Mouse (Mus musculus) ES-E14 (cell line): ENCODE data around the gene Ankle1. TPM values are rescaled to one million over a fixed set of nuclear protein-coding genes. Genes with fewer than 3 reads are reported as not detected.

Source experiments
- DNase-seq: peaks from one replicate; pipeline ENCODE4 v3.0.0-alpha.2; 2013; ENCODE audit warnings: low read depth, low spot score
- H3K27ac ChIP-seq: 2 replicates; pipeline ENCODE4 v1.5.1; 2012; ENCODE audit warnings: low read depth, mild to moderate bottlenecking, low read length, moderate library complexity, mixed read lengths; ENCODE audit not compliant: poor library complexity, insufficient read depth, severe bottlenecking
- H3K36me3 ChIP-seq: 2 replicates; pipeline ENCODE4 v1.6.1; 2012; ENCODE audit warnings: mild to moderate bottlenecking, low read length, moderate library complexity, mixed read lengths; ENCODE audit not compliant: control insufficient read depth, poor library complexity, insufficient read depth, severe bottlenecking
- H3K4me1 ChIP-seq, 2 experiments: fragments of 150-350 bp in 1 of 2; sonication (generic) in 1 of 2; 2 replicates each; pipeline ENCODE4 v1.6.1; 2012; ENCODE audit warnings: low read length in 2 of 2, mild to moderate bottlenecking in 1 of 2, mixed read lengths in 1 of 2; ENCODE audit not compliant: control insufficient read depth in 2 of 2, insufficient read depth in 2 of 2, poor library complexity in 1 of 2
- H3K4me3 ChIP-seq, 2 experiments: fragments of 150-350 bp in 1 of 2; sonication (generic) in 1 of 2; 2 replicates each; pipeline ENCODE4 v1.5.1; 2012; ENCODE audit warnings: low read length in 2 of 2, low read depth in 1 of 2, mild to moderate bottlenecking in 1 of 2, mixed read lengths in 1 of 2; ENCODE audit not compliant: insufficient read depth in 1 of 2, poor library complexity in 1 of 2, severe bottlenecking in 1 of 2
- H3K9ac ChIP-seq: 2 replicates; pipeline ENCODE4 v1.6.1; 2012; ENCODE audit warnings: low read depth, mild to moderate bottlenecking, low read length, mixed read lengths; ENCODE audit not compliant: poor library complexity, insufficient read depth, severe bottlenecking
- H3K9me3 ChIP-seq: fragments of 150-350 bp; sonication (generic); 2 replicates; pipeline ENCODE4 v1.6.1; 2012; ENCODE audit warnings: low read depth, mild to moderate bottlenecking, low read length; ENCODE audit not compliant: control insufficient read depth, insufficient read depth
- CHD2 ChIP-seq: IDR thresholded peaks from 2 replicates; pipeline ENCODE4 v1.6.1; 2014; ENCODE audit warnings: mild to moderate bottlenecking, low read depth, low read length, inconsistent platforms
- HCFC1 ChIP-seq: IDR thresholded peaks from 2 replicates; pipeline ENCODE4 v1.6.1; 2012; ENCODE audit warnings: low read length, inconsistent platforms, borderline replicate concordance; ENCODE audit not compliant: insufficient read depth
- MAFK ChIP-seq: IDR thresholded peaks from 2 replicates; pipeline ENCODE4 v1.6.1; 2014; ENCODE audit warnings: mild to moderate bottlenecking, low read depth, low read length, inconsistent platforms; ENCODE audit not compliant: insufficient read depth
- ZC3H11A ChIP-seq: IDR thresholded peaks from 2 replicates; pipeline ENCODE4 v1.6.1; 2012; ENCODE audit warnings: low read depth, mild to moderate bottlenecking, inconsistent platforms, low read length, borderline replicate concordance
- ZNF384 ChIP-seq: IDR thresholded peaks from 2 replicates; pipeline ENCODE4 v1.6.1; 2012; ENCODE audit warnings: low read depth, low read length, inconsistent platforms
- in situ Hi-C, 2 experiments: fragments of 600-800 bp; cut with MboI; formaldehyde crosslinking; loops; one replicate each; pipeline ENCODE4 v1.15.1; 2025; ENCODE audit warnings: low sequenced_read_pairs in 2 of 2, inconsistent platforms in 1 of 2; ENCODE audit not compliant: unreplicated experiment in 2 of 2
- total RNA-seq: library from RNA; depleted of rRNA; stranded (reverse); fragments of 300-350 nt; gene quantifications from 2 replicates; pipeline ENCODE4 v1.2.3, GENCODE M21; 2012

Gene Ankle1
- total RNA-seq, 1 experiment: 28.9 TPM

DNA sequence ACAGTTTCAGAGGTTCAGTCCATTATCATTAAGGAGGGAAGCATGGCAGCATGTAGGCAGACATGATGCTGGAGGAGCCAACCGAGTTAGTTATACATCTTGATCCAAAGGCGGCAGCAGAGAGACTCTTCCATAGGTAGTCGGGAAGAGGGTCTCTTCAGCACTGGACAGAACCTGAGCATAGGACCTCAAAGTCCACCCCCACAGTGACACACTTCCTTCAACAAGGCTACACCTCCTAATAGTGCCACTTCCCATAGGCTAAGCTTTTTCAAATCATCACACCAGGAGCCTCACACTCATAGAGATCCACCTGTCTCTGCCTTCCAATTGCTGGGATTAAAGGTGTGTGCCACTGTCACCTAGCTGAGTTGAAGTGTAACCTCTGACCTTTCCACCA is 31.2 kb downstream of the Ankle1 start:
- H3K9ac ChIP-seq: no peak overlapping the region
- DNase-seq: no peak
- H3K4me1 ChIP-seq: no peaks in the 10 kb centered on the region
- no peak for TF ChIP-seq ZNF384
- no peak overlapping the region for H3K27ac ChIP-seq
- H3K4me3 ChIP-seq: no peak overlapping the region
- no peaks in the 10 kb centered on the region for H3K9me3 ChIP-seq
- no peaks in the 10 kb centered on the region for H3K36me3 ChIP-seq
- in situ Hi-C loops: no loop called here

DNA sequence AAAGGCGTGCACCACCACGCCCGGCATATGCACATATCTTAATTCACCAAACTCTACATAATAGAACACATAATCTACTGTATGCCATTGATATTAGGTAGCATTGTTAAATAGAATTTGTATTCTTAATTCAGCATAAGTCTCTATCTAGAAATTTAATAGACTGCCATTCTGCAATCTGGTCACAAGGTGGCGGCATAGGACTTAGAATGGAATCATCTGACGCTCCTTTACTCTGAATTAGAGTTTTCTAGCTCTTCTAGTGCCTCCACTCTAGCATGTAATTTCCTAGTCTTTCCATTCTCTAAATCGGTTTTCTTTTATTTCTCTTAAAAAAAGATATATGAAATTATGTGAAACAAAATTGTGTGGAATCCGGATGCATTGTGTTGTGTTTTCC is 35.6 kb downstream of the Ankle1 start:
- Histone ChIP-seq H3K4me1 (no peaks in the 10 kb centered on the region), H3K9me3 (no peaks in the 10 kb centered on the region), H3K9ac (no peak overlapping the region), H3K27ac (no peak overlapping the region), H3K4me3 (no peak overlapping the region), H3K36me3 (no peaks in the 10 kb centered on the region)
- in situ Hi-C loops: loop anchor here in 1 of 2 experiments (5.0 kb wide), 1 partner anchor 71 kb away; the partner anchor contains the start of gene Plvap
- DNase-seq: no peak
- TF ChIP-seq HCFC1 (no peak), ZC3H11A (peak; percentile 93), CHD2 (no peak), ZNF384 (no peak)

GRCm38 (mm10) chr8:71445096-71445495 is 39.3 kb downstream of the Ankle1 start:
- TF ChIP-seq ZC3H11A (no peak), HCFC1 (no peak), ZNF384 (no peak), CHD2 (no peak), MAFK (no peak)
- Histone ChIP-seq H3K4me1 (no peaks in the 10 kb centered on the region), H3K4me3 (no peak overlapping the region), H3K36me3 (no peaks in the 10 kb centered on the region), H3K27ac (no peak overlapping the region), H3K9me3 (no peaks in the 10 kb centered on the region), H3K9ac (no peak overlapping the region)
- in situ Hi-C loops: no loop called here
- DNase-seq: no peak

DNA sequence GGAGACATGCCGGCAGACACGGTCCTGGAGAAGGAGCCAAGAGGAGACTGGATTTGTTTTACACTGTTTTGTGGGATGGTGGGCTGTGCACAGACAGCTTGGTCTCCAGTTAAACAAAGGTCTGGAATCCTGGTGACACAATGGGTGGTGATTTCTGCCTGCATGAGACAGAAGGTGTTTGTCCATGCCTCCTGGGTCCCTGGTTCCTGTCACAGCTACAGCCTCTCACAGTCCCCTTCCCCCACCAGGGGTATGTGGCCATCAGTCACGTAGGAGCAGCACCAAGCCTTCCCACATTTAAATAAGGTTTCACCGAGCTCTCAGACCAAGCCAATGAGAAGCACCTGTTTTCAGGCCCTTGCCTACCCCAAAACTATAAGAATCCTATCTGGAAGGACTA is 45.5 kb downstream of the Ankle1 start:
- no peak for TF ChIP-seq CHD2
- no peak for TF ChIP-seq HCFC1
- no peak for TF ChIP-seq MAFK
- TF ChIP-seq ZC3H11A: no peak
- no peak for TF ChIP-seq ZNF384
- Histone ChIP-seq H3K36me3 (no peaks in the 10 kb centered on the region), H3K9me3 (no peaks in the 10 kb centered on the region), H3K4me3 (no peak overlapping the region), H3K9ac (no peak overlapping the region), H3K27ac (no peak overlapping the region), H3K4me1 (no peaks in the 10 kb centered on the region)
- DNase-seq: no peak
- in situ Hi-C loops: no loop called here

- no peak for DNase-seq
- in situ Hi-C loops: no loop called here
- no peaks in the 10 kb centered on the region for H3K9me3 ChIP-seq
- H3K27ac ChIP-seq: no peak overlapping the region
- H3K4me1 ChIP-seq: no peaks in the 10 kb centered on the region; a peak in 1 of 4 replicates
- TF ChIP-seq ZC3H11A: no peak
- TF ChIP-seq CHD2: no peak
- no peak overlapping the region for H3K9ac ChIP-seq
- H3K36me3 ChIP-seq: no peaks in the 10 kb centered on the region
- no peak overlapping the region for H3K4me3 ChIP-seq
Measured at GRCm38 (mm10) chr8:71451777-71452176, 46.0 kb downstream of the Ankle1 start.
